Mouse (Mus musculus) urinary bladder, postnatal 36 days (tissue): ENCODE results near the gene Irx3.

ENCODE experiments used
- DNase-seq, 2 experiments: peaks; one replicate each; pipeline ENCODE4 v3.0.0; 2022; ENCODE audit warnings: low spot score in 2 of 2, mixed read lengths in 1 of 2

Gene Irx3

DNA sequence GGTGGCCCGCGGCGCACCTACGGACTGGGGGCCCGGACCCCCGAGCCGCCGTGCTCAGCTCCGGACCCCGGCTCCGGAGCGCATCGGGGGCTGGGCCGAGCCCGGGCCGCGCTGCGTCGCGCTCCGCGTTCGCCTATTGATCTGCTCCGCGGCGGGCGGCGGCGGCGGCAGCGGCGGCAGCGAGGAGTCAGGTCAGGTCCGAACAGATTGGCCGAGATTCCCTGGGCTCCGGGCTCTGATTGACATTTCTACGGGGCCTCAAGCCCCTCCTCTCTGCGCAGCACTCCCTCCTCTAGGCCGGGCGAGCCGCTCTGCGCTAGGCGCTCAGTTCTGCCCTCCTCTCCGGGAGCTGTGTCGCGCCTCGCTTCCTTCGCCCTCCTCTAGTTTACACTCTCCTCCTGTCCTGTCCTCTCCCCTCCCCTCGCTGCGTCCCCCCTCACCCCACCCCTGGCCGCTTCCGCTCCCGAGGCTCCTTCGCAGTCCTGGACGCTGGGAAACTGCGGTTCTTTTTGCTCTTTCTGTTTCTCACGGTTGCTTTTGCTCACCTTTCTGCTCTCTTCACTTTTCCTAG lies 541 bp downstream of the Irx3 start:
- DNase-seq, result peak in 1 of 2 experiments; percentile 55

DNA sequence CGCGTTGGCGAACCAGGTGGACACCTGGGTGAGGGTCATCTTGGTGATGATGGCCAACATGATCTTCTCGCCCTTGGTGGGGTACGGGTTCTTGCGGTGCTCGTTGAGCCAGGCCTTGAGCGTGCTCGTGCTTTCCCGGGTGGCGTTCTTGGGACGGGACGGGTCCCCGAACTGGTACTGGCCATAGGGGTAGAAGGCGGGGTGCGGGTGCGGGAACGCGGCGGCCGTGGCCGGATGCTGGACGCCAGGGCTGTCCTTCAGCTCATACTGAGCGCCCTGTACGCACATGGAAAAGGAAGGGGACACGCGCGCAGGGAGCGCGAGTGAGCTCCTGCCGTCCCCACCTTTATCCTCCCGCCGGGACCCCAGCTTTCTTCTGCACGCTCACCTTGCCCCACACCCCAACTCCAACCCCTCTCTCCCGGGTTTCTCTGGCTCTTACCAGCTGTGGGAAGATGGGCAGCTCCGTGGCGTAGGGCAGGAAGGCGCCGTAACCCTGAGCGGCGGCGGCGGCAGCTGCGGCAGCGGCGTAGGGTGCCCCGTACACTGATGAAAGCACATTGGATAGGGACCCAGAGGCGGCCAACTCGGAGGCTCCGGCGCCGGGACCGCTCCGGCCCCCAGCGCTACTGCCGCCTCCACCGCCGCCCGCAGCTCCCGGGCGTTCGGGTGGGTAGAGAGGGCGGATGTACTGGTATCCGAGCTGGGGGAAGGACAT lies 1.2 kb downstream of the Irx3 start:
- DNase-seq, result no peak

DNA sequence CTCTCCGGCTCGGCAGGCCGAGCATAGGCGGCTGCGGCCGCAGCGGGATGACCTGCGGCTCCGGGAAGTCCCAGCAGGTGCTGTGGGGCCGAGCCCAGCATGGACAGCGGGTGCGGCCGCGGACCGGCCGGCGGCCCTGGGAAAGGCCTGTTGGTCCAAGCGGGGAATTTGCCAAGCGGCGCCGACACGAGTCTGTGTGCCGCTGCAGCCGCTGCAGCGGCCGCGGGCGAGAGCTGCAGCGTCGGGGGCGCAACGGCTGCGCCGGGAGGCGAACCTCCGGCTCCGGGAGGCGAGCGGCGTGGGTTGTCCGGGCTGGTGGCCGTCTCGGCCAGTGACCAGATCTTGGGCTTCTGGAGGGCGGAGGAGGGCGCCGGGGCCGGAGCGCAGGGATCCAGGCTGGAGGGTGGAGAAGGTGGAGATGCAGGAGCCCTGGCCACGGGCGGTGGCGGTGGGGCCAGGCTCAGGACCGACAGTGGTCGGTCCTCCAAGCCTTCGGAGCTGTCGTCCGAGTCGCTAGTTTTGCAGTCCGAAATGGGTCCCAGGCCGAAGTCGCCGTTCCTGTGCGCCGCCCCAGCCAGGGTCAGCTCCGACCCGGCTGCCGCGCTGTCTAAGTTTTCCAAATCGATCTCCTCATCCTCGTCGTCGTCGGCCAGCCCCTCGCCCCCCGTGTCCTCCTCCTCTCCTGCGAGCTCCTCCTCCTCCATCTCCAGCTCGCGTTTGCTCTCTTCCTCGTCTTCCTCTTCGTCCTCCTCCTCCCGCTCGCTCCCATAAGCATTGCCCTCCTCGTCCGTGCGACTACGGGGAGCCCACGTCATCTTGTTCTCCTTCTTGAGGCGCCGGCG lies 2.0 kb downstream of the Irx3 start:
- no peak for DNase-seq

DNA sequence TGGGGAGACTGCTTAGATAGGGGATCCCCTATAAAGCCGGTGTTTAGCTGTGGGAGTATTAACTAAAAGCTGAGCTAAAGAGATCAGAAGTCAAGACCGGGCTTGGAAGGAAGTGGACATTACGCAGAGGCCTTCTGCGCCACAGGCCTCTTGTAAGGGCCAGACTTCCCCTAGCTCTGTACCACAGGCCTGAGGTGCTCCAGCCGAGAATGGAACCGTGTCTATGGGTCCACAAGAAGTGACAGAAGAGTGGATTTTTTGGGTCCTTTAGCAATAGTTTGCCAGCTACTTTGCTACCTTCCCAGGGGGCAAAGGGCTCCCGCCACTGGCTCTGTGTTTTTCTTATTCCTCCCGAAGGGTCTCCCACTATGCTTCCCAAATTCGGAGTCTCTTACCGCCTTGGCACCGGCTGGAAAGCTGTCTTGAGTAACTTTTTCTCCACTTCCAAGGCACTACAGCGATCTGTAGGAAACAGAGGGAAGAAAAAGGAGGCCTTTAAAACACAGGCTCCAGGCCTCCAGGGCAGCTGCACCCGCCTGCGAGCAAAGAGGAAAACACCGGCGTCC lies 2.8 kb downstream of the Irx3 start:
- no peak for DNase-seq

DNA sequence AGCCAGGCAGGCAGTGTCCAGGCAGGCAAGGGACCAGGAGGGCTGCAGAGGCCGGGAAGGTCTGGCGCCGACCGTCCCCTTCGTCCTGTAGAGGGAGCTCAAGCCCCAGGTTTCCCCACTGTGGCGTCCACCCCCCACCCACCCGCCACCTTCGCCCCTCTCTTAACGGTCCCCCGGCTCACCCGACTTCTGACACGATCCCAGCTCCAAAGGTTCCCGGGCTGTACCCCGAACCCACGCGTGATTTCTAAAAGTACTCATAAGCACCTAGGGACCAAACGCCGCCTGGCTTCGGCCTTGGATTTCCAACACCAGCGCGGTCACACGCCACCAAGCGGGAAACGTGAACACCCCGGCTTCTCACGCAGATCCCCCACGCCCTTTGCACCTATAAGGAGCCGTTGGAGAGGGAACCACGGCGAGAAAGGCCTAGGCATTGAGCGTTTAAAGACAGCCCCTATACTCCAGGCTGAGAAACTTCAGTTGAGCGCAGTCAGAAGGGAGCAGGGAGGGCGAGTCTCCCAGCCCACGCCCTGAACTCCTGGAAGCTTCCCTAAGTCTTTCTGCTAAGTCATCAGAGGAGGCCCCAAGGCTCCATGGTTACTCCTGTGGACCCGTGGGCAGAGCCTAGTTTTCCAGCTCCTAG lies 4.1 kb downstream of the Irx3 start:
- DNase-seq, result peak; percentile 43 to 55

DNA sequence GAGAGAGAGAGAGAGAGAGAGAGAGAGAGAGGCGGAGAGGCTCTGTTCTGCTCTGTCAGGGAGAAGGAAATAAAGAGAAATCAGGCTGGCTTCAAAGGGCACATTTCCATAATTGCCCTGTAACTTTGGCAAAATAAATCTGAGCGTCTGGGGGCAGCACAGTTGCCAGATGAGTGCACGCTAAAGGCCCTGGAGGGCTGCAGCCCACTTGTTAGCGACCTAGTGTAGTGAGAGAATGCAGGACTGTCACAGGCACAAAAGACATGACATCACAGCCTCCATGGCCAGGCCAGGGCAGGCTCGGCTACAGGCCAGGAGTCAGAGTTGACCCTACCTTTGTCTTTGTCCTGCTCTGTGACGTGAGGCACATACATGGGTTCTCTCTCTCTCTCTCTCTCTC lies 8.0 kb downstream of the Irx3 start:
- DNase-seq, result no peak

DNA sequence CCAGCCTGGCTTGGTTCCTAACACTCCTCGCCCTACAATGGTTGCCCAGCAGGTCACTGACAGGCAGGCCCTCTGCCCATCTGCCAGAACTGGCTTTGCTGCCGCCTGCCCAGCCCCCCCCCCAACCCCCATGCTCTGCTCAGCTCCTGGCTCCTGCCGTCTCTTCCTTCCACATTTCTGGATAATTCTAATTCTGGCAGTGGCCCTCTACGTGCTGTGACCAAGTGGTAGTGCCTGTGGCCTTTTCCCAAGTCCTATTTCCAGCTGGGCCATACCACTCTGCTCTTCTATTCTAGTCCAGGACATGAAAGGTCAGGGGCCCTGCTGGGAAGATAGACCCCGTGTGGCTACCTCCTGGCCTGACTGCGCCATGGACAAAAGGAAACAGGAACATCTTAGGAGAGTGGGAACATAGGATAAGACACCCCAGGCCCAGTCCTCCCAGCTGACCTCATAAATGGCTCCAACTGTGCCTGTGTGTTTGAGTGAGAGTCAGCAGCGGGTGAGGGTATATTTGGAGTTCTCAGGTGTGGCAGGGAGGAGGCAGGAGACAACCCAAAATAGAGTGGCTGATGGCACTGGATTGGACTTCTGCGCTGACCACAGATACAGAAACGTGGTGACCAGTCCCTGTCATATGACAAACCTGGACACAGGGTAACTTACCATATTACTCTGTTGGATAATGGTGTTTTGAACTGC lies 14.5 kb downstream of the Irx3 start:
- DNase-seq, result no peak

DNA sequence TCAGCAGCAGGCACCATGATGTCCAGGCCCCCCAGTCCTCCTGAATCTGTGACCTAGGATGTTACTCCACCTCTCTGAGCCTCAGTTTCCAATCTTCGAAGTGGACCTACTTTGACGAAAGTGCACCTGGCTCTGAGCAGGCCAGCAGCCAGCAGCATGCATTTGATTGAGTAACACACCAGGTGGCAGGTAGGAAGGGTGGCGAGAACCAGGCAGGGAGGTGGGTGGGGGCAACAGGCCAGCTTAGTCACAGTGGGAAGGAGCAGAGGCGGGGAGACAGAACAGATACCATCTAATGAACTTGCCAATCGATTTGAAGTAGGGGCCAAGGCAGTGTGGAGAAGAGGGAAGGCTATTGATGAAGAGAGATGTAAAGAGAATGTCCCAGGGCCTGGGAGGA lies 18.9 kb downstream of the Irx3 start:
- no peak for DNase-seq

DNA sequence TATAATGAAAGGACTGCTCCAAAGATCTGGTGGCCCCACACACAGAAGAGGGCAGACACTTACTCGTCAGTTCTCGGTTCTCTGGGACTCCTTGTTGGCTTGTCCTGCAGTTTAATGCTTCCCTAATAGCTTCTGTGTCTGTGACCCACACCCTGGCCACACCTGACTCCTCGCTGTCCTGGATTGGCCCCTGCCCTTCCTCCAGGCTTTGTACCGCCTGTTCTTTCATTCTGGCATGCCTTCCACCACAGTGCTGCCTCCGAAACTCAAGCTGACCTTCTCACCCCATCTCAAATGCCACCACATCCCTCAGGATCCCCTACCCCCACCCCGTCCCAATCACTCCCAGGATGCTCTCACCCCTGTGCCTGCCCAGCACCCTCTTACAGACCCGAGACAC lies 19.7 kb downstream of the Irx3 start:
- DNase-seq, result no peak

DNA sequence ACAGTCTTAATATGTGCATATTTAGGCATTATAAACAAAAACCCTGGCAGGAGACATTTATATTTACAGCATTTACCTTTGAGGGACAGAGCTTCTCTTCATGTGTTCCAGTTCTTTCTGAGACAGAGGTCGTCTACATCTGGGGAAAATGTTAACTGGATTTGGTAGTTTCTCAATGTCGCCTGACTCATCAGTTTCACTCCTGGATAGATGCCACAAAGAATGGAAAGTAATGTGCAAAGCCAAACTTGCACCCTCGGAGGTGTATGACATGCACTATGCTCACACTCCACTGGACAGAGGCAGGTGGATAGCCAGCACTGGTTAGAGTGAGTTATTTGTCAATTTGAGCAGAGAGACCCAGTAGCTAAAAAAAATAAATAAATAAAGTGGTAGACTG lies 21.2 kb downstream of the Irx3 start:
- peak in 1 of 2 experiments; percentile 21 for DNase-seq

DNA sequence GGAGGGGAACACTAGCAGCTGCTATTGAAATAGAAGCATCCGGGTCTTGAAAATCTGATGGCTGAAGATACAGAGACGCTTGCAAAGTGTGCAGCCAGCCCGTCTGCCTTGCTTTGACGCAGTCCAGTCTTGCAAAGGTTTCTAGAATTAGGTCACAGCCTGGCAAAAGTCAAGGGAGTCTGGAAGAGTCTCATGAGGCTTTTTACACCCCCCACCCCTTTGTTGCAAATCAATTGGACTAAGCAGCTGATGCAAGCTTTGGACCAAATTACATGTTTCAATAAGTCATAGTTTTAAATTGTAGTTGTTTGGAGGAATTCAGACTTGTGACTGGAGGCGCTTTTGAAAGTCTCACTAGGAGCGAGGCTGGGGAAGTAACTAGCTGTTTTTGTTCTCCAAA lies 33.0 kb downstream of the Irx3 start:
- no peak for DNase-seq

DNA sequence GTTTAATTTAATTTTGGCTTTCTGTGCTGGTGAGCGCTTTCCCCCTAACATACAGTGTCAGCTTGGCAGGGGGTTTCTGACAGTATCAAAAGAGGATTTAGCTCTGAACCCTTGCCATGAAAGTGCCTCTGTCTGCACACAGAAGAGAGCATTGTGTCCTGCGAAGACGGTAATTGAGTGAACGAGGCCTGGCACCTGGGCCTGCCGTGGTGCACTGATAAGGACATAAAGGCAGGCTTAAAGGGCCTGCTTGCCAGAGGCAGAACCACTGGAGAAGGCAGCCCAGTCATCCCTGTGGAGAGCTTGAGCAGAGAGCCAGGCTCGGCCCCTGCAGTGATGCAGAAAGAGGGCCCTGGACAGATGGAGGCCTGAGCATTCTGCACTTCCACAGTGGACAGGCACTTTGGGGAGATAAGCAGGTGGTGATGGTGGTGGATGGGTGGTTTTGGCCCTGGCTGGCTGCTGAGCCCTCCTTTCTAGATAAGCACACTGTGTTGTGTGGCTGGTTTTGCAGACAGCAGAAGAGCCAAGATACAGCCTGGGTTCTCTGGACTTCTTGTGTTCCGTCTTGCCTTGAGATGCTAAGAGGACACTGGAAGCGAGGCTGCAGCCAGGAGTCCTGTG lies 36.3 kb downstream of the Irx3 start:
- DNase-seq, result no peak

DNA sequence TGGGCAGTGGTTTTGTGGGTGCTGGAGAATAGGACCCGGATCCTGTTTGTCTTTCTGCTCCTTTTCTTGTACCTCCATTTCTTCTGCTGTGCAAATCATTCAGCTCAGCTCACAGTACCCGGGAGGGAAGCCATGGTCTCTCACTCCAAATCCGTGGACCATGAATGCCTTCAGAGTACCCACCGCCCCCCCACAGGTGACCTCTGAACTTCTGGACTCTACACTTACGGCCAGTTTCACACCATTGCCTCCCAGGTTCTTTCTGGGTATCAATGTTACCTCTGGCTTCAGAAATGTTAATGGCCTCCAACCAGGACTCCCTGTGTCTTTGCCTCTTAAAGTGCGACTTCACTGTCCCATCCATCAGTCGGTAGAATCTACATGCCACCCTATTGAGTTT lies 46.3 kb downstream of the Irx3 start:
- DNase-seq, result no peak

DNA sequence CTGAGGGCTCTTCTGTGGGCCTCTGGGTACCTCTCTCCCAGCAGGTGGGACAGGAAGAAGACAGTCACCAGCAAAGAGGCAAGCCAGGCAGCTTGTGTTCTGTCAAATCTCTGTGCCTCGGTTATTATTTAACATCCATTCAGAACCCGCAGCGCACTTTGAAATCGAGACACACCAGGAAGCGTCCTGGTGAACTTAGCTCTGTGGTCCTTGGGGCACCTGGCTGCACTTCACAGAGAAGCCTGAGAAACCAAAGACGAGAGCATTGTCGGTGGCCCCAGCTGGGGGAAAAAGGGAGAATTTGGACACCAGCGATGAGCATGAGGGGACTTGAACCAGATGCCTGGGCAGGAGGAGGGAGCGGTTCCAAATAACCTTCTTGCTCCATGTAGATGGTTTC lies 46.8 kb downstream of the Irx3 start:
- DNase-seq, result no peak

DNA sequence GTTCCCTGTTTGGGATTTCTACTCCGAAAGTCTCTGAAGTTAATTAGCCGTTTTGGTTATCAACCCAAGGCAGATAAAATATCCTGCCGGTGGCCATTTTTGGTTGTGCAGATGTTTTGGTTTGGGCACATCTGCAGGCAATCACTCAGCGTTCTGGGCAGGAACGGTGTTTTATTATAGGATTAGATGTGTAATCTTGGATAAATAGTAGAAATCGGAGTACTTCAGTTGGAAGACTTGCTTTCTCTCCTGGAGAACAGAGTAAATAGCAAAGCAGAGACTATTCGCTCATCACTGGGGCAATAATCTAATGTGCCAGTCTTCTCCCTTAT lies 51.1 kb downstream of the Irx3 start:
- no peak for DNase-seq

DNA sequence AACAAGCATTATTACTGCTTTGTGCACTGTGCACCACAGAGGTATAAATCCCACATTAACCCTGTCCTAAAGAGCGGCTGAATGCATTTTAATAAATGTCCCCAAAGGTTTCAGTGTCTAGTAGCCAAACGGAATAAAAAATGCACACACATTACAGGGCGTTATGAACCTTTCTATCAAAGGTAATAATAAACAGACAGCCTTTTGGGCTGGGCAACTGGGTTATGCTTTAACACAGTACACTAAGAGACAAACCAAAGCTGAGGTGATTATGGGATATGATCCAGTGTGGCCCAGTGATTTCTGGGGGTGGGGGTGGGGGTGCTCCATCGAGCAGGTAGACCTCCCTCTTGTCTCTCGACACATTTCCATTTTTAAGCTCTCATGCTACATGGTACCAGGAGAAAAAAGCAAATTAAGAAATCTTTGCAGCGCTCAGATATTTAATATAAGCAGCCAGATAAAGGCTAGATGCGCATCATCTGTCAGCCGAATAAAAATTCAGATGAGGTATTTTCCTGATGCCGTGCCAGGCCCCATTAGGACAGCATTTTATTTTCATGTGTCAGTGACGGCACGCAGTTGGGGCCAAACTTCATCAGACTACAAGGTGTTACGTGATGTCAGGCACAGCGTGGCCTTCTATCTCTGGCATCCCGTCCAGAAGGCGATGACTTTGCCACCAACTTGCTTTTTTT lies 51.6 kb downstream of the Irx3 start:
- DNase-seq, result no peak

DNA sequence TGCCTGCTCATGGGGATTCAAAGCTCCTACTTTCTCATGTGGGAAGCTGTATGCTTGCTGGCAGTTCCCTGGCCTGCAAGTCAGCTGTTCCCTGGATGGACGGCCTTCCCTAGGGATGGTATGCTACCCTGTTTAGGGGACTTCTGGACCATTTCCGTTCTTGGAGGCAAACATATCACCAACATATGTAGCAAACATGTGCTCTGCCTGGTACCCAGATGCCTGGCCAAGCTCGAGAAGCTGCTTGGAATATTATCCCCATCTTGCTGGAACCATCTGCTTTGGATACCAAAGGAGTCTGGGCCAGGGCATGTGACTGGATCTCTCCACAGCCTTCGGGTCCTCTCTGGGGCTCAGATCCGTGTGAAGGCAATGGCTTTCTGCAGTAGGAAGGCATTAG lies 52.5 kb downstream of the Irx3 start:
- no peak for DNase-seq
